Mouse (Mus musculus) effector memory CD4-positive, alpha-beta T cell, adult 7 months (primary cell): ENCODE results near the gene Stra6. TPM values are rescaled to one million over a fixed set of nuclear protein-coding genes. Genes with fewer than 3 reads are reported as not detected.

Source experiments
- polyA plus RNA-seq: library from polyadenylated mRNA; unstranded; fragments of 100-300 nt; shearing (Covaris generic); gene quantifications from one replicate; pipeline ENCODE4 v1.2.1, GENCODE M21; 2017

Stra6 gene
- not detected for polyA plus RNA-seq

DNA sequence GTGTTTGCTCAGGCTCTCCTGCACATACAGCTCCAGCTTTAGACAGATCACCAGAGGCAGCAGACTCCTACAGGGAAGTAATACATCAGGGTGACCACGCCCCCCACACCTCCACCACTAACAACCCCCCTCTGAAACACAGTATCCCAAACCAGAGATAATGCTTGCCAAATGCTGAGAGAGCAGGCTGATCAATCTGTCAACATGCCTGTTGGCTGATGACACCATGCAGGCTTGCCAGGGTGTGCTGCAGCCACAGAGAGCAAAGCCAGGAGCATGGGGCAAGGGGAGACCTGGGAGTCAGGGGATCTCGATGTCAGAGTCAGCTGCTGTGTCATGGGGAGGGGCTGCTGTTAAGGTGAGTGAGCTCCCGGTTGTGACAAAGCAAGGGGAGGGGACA, at the start of gene Stra6:
Gene Stra6 (plus strand): TSS at position 258 of the 400 bp plus-strand sequence.

GRCm38 (mm10) chr9:58118671-58119070, 55.1 kb downstream of the Stra6 start, which contains the start of gene Ccdc33:
TSS of gene Ccdc33 (minus strand) at chr9:58118823.

Other genes starting within 250 kb of the Stra6 start
- 52.3 TPM for gene Arid3b, start 227.0 kb upstream of the Stra6 start, polyA plus RNA-seq
- gene Ubl7, start 152.8 kb upstream of the Stra6 start, polyA plus RNA-seq, result 55.5 TPM
- gene Sema7a, start 123.7 kb upstream of the Stra6 start, polyA plus RNA-seq, result 3.5 TPM
- gene Cyp11a1, start 57.4 kb upstream of the Stra6 start, polyA plus RNA-seq, result not detected
- gene Ccdc33, start 55.0 kb downstream of the Stra6 start, polyA plus RNA-seq, result 0.32 TPM
- gene Islr, start 140.5 kb downstream of the Stra6 start, polyA plus RNA-seq, result not detected
- not detected for gene Islr2, start 140.5 kb downstream of the Stra6 start, polyA plus RNA-seq
- gene Pml, start 186.0 kb downstream of the Stra6 start, polyA plus RNA-seq, result 41.5 TPM
- 13.1 TPM for gene Stoml1, start 189.4 kb downstream of the Stra6 start, polyA plus RNA-seq
- not detected for gene Loxl1, start 249.4 kb downstream of the Stra6 start, polyA plus RNA-seq